Mouse (Mus musculus): Measurements from ENCODE around the gene Hist1h1c. TPM values are rescaled to one million over a fixed set of nuclear protein-coding genes. Genes with fewer than 3 reads are reported as not detected.
"Not testable (repeated sequence)": the region's sequence is repeated elsewhere in the genome, so short reads cannot be mapped to it uniquely, and the experiment has no call there.

The Hist1h1c gene
- polyA plus RNA-seq, 1 experiment from 2014 or later, result 10.7 TPM

DNA sequence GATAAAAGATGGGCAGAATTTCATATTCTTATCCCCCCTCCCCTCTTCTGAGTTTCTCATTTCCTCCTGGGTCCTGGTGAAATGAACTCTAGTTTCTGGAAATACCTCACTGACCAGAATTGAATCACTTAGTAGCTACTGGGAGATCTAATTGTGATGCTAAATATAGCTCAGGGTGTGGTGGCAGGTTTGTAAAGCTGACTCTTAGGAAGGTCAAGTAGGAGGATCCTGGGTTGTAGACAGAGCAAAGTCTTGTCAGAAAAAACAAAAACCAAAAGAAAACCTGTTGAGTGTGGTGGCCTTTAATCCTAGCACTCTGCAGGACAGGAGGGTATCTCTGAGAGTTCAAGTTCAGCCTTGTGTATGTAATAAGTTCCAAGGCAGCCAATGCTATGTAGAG is 3.4 kb downstream of the Hist1h1c start:
- Histone ChIP-seq H3K4me1 (peaks cover 44% of the 10 kb centered on the region), H3K4me3 (no peak overlapping the region), H3K27ac (peak overlapping the region; percentile 96; the same call in 1 of the 2 replicates), H3K27me3 (ENCODE audit: poor library complexity, severe bottlenecking) (no peaks in the 10 kb centered on the region), H3K9me3 (no peaks in the 10 kb centered on the region), H3K36me3 (replicated peaks) (no peaks in the 10 kb centered on the region)
- DNase-seq (ENCODE audit: extremely low spot score, low spot score), result no peak

DNA sequence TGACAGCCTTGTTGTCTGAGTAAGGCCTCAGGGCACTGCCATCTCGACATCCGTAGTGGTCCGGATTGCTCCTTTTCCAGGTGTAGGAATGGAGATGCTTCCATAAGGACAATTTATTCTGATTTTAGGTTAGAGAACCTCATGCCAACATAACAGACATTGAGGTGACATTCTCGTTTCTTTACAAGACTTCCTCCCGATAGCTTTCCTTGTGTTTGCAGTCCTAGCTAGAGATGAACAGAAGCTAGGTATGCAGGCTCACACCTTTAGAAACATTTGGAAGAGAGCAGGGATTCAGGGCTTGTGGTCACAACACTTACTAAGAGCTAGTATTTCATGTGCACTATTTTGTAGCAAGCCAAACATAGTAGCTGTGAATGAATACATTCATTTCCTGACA is 4.6 kb downstream of the Hist1h1c start:
- no peak for DNase-seq (ENCODE audit: extremely low spot score, low spot score)
- Histone ChIP-seq H3K27me3 (ENCODE audit: poor library complexity, severe bottlenecking) (no peaks in the 10 kb centered on the region), H3K4me1 (peaks cover 51% of the 10 kb centered on the region), H3K4me3 (no peak overlapping the region), H3K36me3 (replicated peaks) (no peaks in the 10 kb centered on the region), H3K27ac (peak overlapping the region; percentile 98), H3K9me3 (no peaks in the 10 kb centered on the region)
- WGBS, result 80% methylated on average over 5 of the region's 5 CpGs

DNA sequence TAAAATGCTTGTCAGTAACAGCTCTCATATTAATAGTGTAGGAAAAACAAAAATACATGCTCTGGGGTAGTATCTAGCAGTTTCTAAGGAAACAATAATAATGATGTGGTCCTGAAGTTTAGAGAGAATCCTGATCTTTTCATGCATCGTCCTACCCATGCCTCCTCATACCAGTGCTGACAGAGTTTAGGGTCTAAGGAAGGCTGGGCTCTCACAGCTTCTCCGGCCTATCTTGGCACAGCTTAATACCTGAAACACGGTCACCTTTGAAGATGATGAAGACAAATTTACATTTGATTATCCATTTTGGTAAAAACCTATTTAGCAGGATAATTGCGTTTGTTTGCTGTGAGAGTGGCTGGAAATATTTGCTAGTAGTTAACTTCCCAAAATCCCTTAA is 5.4 kb downstream of the Hist1h1c start:
- DNase-seq (ENCODE audit: extremely low spot score, low spot score), result no peak
- Histone ChIP-seq H3K36me3 (replicated peaks) (no peaks in the 10 kb centered on the region), H3K27me3 (ENCODE audit: poor library complexity, severe bottlenecking) (no peaks in the 10 kb centered on the region), H3K27ac (peak overlapping the region; percentile 98), H3K4me3 (peak overlapping the region; percentile 58), H3K4me1 (peaks cover 55% of the 10 kb centered on the region), H3K9me3 (no peaks in the 10 kb centered on the region)
- WGBS, result 52% methylated on average over 4 of the region's 4 CpGs

DNA sequence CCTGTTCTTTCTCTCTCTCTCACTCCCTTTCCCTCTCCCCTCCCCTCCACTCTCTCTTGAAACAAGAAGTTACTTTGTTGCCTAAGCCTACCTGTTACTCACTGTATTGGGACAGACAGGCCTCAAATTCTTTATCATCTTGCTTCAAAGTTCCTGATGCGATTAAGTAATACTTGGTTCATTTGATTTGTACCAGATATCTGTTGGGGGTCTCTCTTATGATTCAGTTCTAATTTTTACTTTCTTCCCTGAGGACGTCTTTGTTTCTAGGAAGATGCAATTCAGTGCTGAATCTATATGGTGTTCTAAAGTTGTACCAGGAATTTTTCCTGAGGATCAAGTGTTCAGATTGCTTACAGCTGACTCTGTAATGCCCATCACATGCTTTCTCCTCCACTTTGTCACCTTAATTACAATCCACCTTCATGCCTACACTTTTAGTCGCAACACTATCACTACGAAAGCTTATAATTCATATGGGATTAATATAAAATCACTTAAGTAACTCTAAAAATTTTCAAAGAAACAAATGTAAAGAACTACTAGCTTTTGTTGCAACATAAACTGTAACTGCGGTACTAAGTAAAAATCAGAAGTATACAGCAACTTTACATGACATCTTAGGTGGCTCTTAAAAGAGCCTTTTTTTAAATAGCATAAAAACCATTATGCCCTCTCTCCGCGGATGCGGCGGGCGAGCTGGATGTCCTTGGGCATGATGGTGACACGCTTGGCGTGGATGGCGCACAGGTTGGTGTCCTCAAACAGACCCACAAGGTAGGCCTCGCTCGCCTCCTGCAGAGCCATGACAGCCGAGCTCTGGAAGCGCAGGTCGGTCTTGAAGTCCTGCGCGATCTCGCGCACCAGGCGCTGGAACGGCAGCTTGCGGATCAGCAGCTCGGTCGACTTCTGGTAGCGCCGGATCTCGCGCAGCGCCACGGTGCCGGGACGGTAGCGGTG is 6.1 kb downstream of the Hist1h1c start:
- Histone ChIP-seq H3K27ac (peak overlapping the region; percentile 98), H3K4me3 (peak overlapping the region; percentile 58), H3K9me3 (no peaks in the 10 kb centered on the region), H3K27me3 (ENCODE audit: poor library complexity, severe bottlenecking) (no peaks in the 10 kb centered on the region), H3K4me1 (peaks cover 48% of the 10 kb centered on the region), H3K36me3 (replicated peaks) (no peaks in the 10 kb centered on the region)
- 2% methylated on average over 15 of the region's 36 CpGs for WGBS
- no peak for DNase-seq (ENCODE audit: extremely low spot score, low spot score)

DNA sequence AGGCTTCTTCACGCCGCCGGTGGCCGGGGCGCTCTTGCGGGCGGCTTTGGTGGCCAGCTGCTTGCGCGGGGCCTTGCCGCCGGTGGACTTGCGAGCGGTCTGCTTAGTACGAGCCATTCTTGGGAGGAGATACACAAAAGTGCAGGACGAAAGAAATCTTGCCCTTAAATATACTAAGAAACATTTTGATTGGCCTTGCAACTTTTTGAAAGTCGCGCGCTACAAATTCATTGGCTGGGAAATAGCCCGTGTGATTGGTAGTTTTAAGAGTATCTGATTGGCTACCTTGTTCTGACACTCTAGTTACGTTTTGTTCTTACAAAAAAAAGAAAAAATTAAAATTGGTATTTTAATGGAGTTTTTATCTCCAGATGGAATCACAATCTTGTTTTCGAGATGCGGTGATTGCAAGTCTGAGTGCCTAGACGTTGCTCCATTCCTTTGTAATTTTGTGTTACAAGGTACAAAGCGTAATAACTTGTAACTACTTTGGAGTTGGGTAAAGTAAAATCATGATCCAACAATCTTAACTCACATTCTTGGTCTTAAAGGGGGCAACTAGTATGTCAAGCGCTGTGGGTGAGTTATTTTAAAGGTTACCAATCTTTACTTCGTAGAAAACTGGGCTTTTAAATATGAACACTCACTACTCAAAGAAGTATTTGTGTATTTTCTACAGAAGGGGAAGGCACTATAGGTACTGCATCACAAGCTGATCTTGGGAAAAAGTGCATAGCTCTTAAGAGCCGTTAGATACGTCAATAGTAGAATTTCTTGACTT is 7.0 kb downstream of the Hist1h1c start, which contains the start of gene Hist1h3c:
Gene Hist1h3c (minus strand): TSS at position 222 of the 781 bp plus-strand sequence.
- Histone ChIP-seq H3K4me1 (peaks cover 43% of the 10 kb centered on the region), H3K27ac (peak within 1 kb of the TSS; percentile 98), H3K36me3 (replicated peaks) (no peaks in the 10 kb centered on the region), H3K4me3 (peak within 1 kb of the TSS; percentile 58), H3K9me3 (no peaks in the 10 kb centered on the region), H3K27me3 (ENCODE audit: poor library complexity, severe bottlenecking) (no peaks in the 10 kb centered on the region)
- DNase-seq (ENCODE audit: extremely low spot score, low spot score), result peak; percentile 82
- under 1% methylated on average over 24 of the region's 28 CpGs for WGBS

DNA sequence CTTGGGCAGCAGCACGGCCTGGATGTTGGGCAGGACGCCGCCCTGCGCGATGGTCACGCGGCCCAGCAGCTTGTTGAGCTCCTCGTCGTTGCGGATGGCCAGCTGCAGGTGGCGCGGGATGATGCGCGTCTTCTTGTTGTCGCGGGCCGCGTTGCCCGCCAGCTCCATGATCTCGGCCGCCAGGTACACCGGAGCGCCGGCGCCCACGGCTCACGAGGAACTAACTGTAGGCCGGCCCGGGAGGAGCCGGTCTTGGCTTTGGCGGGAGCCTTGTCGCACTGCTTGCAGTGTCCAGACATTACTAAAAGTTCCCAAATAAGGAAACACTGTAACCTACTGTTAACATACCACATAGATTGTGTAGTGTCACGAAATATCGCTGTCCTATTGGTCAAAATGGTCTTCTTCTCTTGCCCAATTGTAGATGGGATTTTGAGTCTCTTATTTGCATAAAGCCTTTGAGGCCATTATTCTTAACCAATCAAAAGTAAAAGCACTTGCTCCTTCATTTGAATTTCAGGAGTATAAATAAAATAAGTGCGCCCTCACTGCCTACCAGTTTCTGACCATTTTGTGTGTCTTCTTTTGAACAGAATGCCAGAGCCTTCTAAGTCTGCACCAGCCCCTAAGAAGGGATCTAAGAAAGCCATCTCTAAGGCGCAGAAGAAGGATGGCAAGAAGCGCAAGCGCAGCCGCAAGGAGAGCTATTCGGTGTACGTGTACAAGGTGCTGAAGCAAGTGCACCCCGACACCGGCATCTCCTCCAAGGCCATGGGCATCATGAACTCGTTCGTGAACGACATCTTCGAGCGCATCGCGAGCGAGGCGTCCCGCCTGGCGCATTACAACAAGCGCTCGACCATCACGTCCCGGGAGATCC is 7.8 kb downstream of the Hist1h1c start, which contains the start of gene Hist1h2bb:
Gene Hist1h2bb (plus strand): TSS at position 534 of the 880 bp plus-strand sequence.
- H3K9me3 ChIP-seq, result not testable (repeated sequence)

DNA sequence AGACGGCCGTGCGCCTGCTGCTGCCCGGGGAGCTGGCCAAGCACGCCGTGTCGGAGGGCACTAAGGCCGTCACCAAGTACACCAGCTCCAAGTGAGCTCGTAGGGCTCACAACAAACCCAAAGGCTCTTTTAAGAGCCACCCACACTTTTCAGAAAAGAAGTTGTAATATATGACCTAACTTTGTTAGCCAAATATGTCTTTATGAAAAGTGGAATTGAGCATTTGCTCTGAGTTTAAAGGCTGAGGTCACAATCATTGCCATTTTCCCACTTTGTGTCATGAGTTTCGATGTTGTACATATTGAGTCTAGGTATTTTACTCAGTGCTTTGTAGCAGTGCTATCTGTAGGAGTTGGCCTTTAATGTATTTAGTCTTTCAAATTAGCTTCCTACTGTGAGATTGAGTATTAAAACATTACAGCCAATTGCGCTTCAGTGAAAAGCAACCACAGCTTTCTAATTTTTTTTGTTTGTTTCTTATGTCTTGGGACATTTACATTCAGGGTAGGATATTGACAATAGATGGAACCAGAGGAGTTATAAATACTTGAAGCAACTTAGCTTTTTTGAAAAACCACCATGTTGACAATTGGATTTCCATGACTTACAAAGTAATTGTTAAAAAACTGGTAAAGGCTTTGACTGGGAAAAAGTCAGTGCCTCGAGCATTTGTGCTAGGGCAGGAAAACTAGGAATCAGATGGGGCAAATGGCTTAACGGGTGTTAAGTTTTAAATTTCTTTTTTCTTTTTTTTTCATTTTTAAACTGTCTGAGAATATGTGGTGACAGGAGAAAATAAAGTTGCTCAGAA is 8.7 kb downstream of the Hist1h1c start:
- Histone ChIP-seq H3K4me3 (peak overlapping the region; percentile 58), H3K27me3 (ENCODE audit: poor library complexity, severe bottlenecking) (no peaks in the 10 kb centered on the region), H3K27ac (peak overlapping the region; percentile 98), H3K36me3 (replicated peaks) (no peaks in the 10 kb centered on the region), H3K9me3 (no peaks in the 10 kb centered on the region), H3K4me1 (peaks cover 35% of the 10 kb centered on the region)
- WGBS, result 3% methylated on average over 13 of the region's 13 CpGs
- peak; percentile 37 for DNase-seq (ENCODE audit: extremely low spot score, low spot score)

More for the DNA sequence above, 7.8 kb downstream of the Hist1h1c start, which contains the start of gene Hist1h2bb:
- H3K4me1 ChIP-seq, result peaks cover 35% of the 10 kb centered on the region
- H3K36me3 ChIP-seq (replicated peaks); H3K27me3 ChIP-seq (ENCODE audit: poor library complexity, severe bottlenecking): not testable (repeated sequence)
- H3K4me3 ChIP-seq, result peak within 1 kb of the TSS; percentile 58
- under 1% methylated on average over 48 of the region's 58 CpGs for WGBS
- DNase-seq (ENCODE audit: extremely low spot score, low spot score), result peak; percentile 78
- peak within 1 kb of the TSS; percentile 98 for H3K27ac ChIP-seq

DNA sequence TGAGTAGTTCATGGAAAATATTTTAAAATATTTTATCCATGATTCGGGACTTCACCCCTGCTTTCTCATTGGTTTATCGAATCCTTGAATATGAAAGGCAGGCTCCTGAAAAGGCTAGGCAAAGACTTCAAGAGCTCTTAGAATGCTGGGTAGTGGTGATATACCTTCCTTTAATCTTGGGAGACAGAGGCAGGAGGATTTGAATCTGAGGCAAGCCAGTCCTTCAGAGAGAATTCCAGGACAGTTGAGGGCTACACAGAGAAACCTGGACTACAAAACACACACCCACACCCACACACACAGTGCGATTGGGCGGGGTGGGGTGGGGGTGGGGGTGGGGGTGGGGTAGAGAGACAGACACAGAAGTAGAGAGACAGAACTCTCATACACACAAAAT is 9.3 kb downstream of the Hist1h1c start:
- no peaks in the 10 kb centered on the region for H3K36me3 ChIP-seq (replicated peaks)
- DNase-seq (ENCODE audit: extremely low spot score, low spot score), result peak; percentile 45
- H3K4me3 ChIP-seq, result peak overlapping the region; percentile 58
- peak overlapping the region; percentile 98 for H3K27ac ChIP-seq
- 12% methylated on average over 4 of the region's 4 CpGs for WGBS
- H3K4me1 ChIP-seq, result peaks cover 37% of the 10 kb centered on the region
- H3K9me3 ChIP-seq, result no peaks in the 10 kb centered on the region
- no peaks in the 10 kb centered on the region for H3K27me3 ChIP-seq (ENCODE audit: poor library complexity, severe bottlenecking)

DNA sequence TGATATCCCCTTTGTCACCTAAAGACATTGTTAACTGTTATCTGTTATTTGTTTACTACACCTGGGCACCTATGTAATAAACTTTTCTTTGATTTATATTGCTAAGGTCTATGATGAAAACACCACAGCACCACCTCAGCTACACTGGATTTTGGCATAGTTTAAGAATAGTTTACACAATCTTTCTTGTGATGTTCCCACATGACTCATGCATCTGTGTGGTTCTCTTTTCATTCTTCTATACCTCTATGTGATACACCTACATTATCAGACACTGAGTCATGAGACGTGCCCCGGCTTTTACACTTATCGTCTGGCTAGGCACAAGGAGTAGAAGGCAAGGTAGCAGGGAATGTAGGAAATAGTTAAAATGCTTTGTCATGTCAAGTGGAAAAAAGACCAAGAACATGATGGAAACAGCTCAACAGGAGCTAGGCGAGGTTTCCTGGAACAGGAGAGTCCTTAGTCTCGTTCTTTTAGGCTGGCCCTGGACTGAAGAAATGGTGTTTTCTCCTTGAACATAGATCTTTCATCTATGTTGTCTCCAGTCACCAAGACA is 11.0 kb downstream of the Hist1h1c start:
- no peaks in the 10 kb centered on the region for H3K36me3 ChIP-seq (replicated peaks)
- H3K27ac ChIP-seq, result peak overlapping the region; percentile 98
- H3K4me1 ChIP-seq, result peaks cover 39% of the 10 kb centered on the region
- H3K4me3 ChIP-seq, result no peak overlapping the region
- DNase-seq (ENCODE audit: extremely low spot score, low spot score), result no peak
- 92% methylated on average over 5 of the region's 5 CpGs for WGBS
- H3K9me3 ChIP-seq, result no peaks in the 10 kb centered on the region
- H3K27me3 ChIP-seq (ENCODE audit: poor library complexity, severe bottlenecking), result no peaks in the 10 kb centered on the region

DNA sequence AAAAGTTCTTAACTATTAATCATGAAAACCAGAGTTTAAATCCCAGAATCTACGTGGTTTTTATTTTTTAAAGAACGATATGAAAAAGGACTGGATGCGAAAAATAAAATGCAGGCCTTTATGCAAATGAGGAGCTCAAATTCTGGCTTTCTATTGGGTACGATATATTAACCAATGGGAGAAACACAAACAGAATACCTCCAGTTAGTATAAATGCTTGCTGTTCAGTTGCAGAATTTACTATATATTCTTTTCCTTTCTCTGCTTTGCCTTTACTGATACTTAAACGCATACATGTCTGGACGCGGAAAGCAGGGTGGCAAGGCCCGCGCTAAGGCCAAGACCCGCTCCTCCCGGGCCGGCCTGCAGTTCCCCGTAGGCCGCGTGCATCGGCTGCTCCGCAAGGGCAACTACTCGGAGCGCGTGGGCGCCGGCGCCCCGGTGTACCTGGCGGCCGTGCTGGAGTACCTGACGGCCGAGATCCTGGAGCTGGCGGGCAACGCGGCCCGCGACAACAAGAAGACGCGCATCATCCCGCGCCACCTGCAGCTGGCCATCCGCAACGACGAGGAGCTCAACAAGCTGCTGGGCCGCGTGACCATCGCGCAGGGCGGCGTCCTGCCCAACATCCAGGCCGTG is 12.3 kb downstream of the Hist1h1c start, which contains the start of gene Hist1h2ab:
Gene Hist1h2ab (plus strand): TSS at position 288 of the 639 bp plus-strand sequence.
- Histone ChIP-seq H3K4me1 (peaks cover 38% of the 10 kb centered on the region), H3K4me3 (peak within 1 kb of the TSS; percentile 53), H3K27ac (peak within 1 kb of the TSS; percentile 98)
- not testable (repeated sequence) for H3K27me3 ChIP-seq (ENCODE audit: poor library complexity, severe bottlenecking); H3K9me3 ChIP-seq; H3K36me3 ChIP-seq (replicated peaks)
- peak; percentile 79 for DNase-seq (ENCODE audit: extremely low spot score, low spot score)
- under 1% methylated on average over 33 of the region's 47 CpGs for whole genome bisulfite sequencing

DNA sequence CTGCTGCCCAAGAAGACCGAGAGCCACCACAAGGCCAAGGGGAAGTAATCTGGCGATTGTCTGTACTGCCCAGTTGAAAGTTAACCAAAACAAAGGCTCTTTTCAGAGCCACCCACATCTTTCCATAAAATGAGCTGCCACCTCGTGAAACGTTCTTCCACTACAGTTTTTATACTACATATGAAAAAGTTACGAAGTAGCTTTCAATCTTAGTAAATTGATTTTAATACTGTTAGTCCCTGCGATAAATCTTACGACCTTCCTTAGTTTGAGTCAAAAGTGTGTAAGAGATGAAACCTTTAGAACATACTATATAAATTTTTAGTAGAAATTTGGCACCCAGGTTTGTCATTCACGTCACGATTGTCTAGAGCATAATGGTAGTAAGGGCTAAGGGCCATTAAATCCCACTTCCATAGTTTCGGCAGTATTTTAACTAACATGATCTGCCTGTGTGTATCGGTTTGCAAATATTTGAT is 12.9 kb downstream of the Hist1h1c start:
- Histone ChIP-seq H3K4me3 (peak overlapping the region; percentile 53), H3K27ac (peak overlapping the region; percentile 98), H3K27me3 (ENCODE audit: poor library complexity, severe bottlenecking) (no peaks in the 10 kb centered on the region), H3K4me1 (peaks cover 41% of the 10 kb centered on the region), H3K36me3 (replicated peaks) (no peaks in the 10 kb centered on the region), H3K9me3 (no peaks in the 10 kb centered on the region)
- no peak for DNase-seq (ENCODE audit: extremely low spot score, low spot score)
- 2% methylated on average over 11 of the region's 11 CpGs for WGBS
